Mouse (Mus musculus) kidney, embryonic 16.5 days (tissue): Measurements from ENCODE around the gene Actn1. TPM values are rescaled to one million over a fixed set of nuclear protein-coding genes. Genes with fewer than 3 reads are reported as not detected.

Source experiments
- ATAC-seq: fragments of 200-750 bp; cut with Nextera tagmentation; 2 replicates; pipeline ENCODE4 v1.8.0; 2017; ENCODE audit warnings: moderate TSS enrichment; ENCODE audit not compliant: low FRiP score, low TSS enrichment
- H3K27ac ChIP-seq: fragments of 300-500 bp; sonication (generic); 2 replicates; pipeline ENCODE4 v1.5.1; 2014; ENCODE audit warnings: low read length
- H3K27me3 ChIP-seq: fragments of 300-500 bp; sonication (generic); 2 replicates; pipeline ENCODE4 v1.6.1; 2014; ENCODE audit warnings: low read length, control low read depth, mixed read lengths; ENCODE audit not compliant: insufficient read depth
- H3K36me3 ChIP-seq: fragments of 300-500 bp; sonication (generic); 2 replicates; pipeline ENCODE4 v1.6.1; 2014; ENCODE audit warnings: low read length, control low read depth, mixed read lengths; ENCODE audit not compliant: insufficient read depth
- H3K4me1 ChIP-seq: fragments of 300-500 bp; sonication (generic); 2 replicates; pipeline ENCODE4 v1.6.1; 2014; ENCODE audit warnings: low read length, control low read depth, mixed read lengths; ENCODE audit not compliant: insufficient read depth
- H3K4me2 ChIP-seq: fragments of 300-500 bp; sonication (generic); replicated peaks from 2 replicates; pipeline ENCODE4 v1.6.1; 2014; ENCODE audit warnings: low read depth, low read length
- H3K4me3 ChIP-seq: fragments of 300-500 bp; sonication (generic); 2 replicates; pipeline ENCODE4 v1.5.1; 2014; ENCODE audit warnings: mild to moderate bottlenecking, low read length
- H3K9ac ChIP-seq: fragments of 300-500 bp; sonication (generic); replicated peaks from 2 replicates; pipeline ENCODE4 v1.6.1; 2014; ENCODE audit warnings: low read length
- H3K9me3 ChIP-seq: fragments of 300-500 bp; sonication (generic); 2 replicates; pipeline ENCODE4 v1.6.1; 2016; ENCODE audit warnings: low read length, control low read depth
- WGBS: fragments of 180-500 bp; shearing (Covaris S2); extraction: QIAGEN DNeasy Blood & Tissue Kit; methylation state at CpG from one replicate; pipeline ENCODE4 v1.1.7; 2014; 5-methylcytosine and 5-hydroxymethylcytosine counted together
- polyA plus RNA-seq: library from polyadenylated mRNA; unstranded; fragments of >200 nt; fragmentation: Nextera tagmentation; extraction: Ambion mirVana; gene quantifications from 2 replicates; pipeline ENCODE4 v1.2.1, GENCODE M21; 2015

The Actn1 gene
- polyA plus RNA-seq, 1 experiment from 2014 or later: 44.8 TPM

GRCm38 (mm10) chr12:80244127-80244526 is 16.0 kb downstream of the Actn1 start:
- Histone ChIP-seq H3K27ac (no peak overlapping the region), H3K9me3 (no peaks in the 10 kb centered on the region), H3K36me3 (no peaks in the 10 kb centered on the region), H3K4me3 (no peak overlapping the region), H3K4me1 (peaks cover 39% of the 10 kb centered on the region), H3K9ac (no peak overlapping the region), H3K4me2 (no peak overlapping the region), H3K27me3 (no peaks in the 10 kb centered on the region)
- 93% methylated on average over 6 of the region's 6 CpGs for WGBS
- ATAC-seq: no peak

- Histone ChIP-seq H3K36me3 (no peaks in the 10 kb centered on the region), H3K4me3 (no peak overlapping the region), H3K27me3 (no peaks in the 10 kb centered on the region), H3K4me1 (peaks cover 46% of the 10 kb centered on the region), H3K27ac (no peak overlapping the region), H3K9me3 (no peaks in the 10 kb centered on the region), H3K4me2 (no peak overlapping the region), H3K9ac (no peak overlapping the region)
- ATAC-seq: no peak
- WGBS: 62% methylated on average over 4 of the region's 4 CpGs
These were observed 16.8 kb downstream of the Actn1 start for GRCm38 (mm10) chr12:80243335-80243734.

GRCm38 (mm10) chr12:80239445-80239844 is 20.7 kb downstream of the Actn1 start:
- ATAC-seq: no peak
- 76% methylated on average over 5 of the region's 5 CpGs for WGBS
- H3K27me3 ChIP-seq: no peaks in the 10 kb centered on the region
- peaks cover 25% of the 10 kb centered on the region for H3K4me1 ChIP-seq
- no peaks in the 10 kb centered on the region for H3K9me3 ChIP-seq
- H3K4me2 ChIP-seq: no peak overlapping the region
- H3K27ac ChIP-seq: peak overlapping the region; percentile 30; the same call in 1 of the 2 replicates
- no peak overlapping the region for H3K4me3 ChIP-seq
- H3K36me3 ChIP-seq: peaks cover 4% of the 10 kb centered on the region; the same call in 1 of the 2 replicates
- no peak overlapping the region for H3K9ac ChIP-seq

DNA sequence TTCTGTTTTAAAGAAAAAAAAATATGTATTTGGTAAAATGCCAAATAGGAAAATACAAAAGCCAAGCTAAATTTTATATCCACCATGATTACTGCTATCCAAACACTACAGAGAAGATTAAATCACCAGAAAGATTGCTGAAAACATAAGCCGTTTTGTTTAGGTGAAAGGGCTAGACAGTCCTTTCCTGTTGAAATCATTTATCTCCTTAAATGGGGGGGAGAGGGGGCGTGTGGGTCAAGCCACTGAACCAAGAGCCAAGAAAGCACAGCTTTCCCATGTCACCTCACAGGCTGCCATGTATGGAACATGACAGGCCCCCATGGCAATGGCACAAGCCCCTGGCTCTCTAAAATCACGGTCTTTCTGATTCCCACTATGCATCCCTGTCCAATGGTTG is 21.6 kb downstream of the Actn1 start:
- no peak overlapping the region for H3K9ac ChIP-seq
- H3K9me3 ChIP-seq: no peaks in the 10 kb centered on the region; the same call in 1 of the 2 replicates
- peaks cover 22% of the 10 kb centered on the region for H3K4me1 ChIP-seq
- H3K36me3 ChIP-seq: peaks cover 12% of the 10 kb centered on the region; the same call in 1 of the 2 replicates
- no peak overlapping the region for H3K4me2 ChIP-seq
- no peaks in the 10 kb centered on the region for H3K27me3 ChIP-seq
- peak; percentile 73; the same call in 1 of the 2 replicates for ATAC-seq
- no peak overlapping the region for H3K4me3 ChIP-seq
- WGBS: 46% methylated on average over 3 of the region's 3 CpGs
- peak overlapping the region; percentile 30; the same call in 1 of the 2 replicates for H3K27ac ChIP-seq

- H3K4me2 ChIP-seq: no peak overlapping the region
- no peak for ATAC-seq
- H3K4me3 ChIP-seq: no peak overlapping the region
- H3K4me1 ChIP-seq: peaks cover 35% of the 10 kb centered on the region
- 89% methylated on average over 1 of the region's 1 CpGs for WGBS
- no peak overlapping the region for H3K9ac ChIP-seq
- no peaks in the 10 kb centered on the region for H3K27me3 ChIP-seq
- H3K9me3 ChIP-seq: no peaks in the 10 kb centered on the region; the same call in 1 of the 2 replicates
- no peak overlapping the region for H3K27ac ChIP-seq
- H3K36me3 ChIP-seq: peaks cover 12% of the 10 kb centered on the region; the same call in 1 of the 2 replicates
These were observed 24.9 kb downstream of the Actn1 start for GRCm38 (mm10) chr12:80235295-80235694.

DNA sequence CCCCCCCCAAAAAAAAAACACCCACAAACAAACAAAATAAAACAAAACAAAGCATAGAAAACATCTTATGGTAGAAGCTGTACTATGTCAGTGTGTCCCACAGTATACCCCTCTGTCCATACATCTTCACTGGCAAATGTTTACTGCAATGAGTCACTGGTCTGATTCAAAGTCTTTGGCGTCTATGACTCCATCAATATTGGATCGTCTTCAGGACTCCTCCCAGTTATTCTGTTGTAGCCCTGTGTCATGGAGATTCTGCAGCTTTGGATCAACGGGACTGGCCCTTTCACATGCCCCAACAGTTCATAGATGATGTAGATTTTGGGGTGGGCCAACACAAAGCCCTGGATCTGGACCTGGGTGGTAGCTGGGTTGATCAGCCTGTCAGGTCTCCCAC is 25.9 kb downstream of the Actn1 start:
- Histone ChIP-seq H3K27me3 (no peaks in the 10 kb centered on the region), H3K9ac (no peak overlapping the region), H3K4me2 (no peak overlapping the region), H3K36me3 (peaks cover 12% of the 10 kb centered on the region; the same call in 1 of the 2 replicates), H3K9me3 (no peaks in the 10 kb centered on the region; the same call in 1 of the 2 replicates), H3K4me1 (peaks cover 39% of the 10 kb centered on the region), H3K27ac (no peak overlapping the region), H3K4me3 (no peak overlapping the region)
- no peak for ATAC-seq
- 90% methylated on average over 3 of the region's 3 CpGs for WGBS

DNA sequence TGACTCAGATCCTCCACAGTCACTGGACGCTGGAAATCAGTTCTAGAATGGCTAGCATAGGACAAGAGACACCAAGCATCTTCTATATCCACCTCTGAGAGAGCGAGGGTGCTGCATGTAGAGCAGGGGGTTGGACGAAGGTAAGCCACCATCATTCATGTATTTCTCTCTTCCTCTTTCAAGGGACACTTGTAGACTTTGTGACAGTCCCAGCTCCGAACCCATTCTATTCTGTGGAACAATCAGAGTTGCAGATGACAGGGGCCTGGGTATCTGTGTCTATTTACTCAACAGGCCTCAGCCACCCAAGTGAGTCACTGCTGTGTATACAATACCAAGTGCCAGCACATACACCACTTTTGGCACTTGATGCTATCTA is 27.3 kb downstream of the Actn1 start:
- H3K4me1 ChIP-seq: peaks cover 46% of the 10 kb centered on the region

GRCm38 (mm10) chr12:80232076-80232839 is 27.9 kb downstream of the Actn1 start:
- H3K36me3 ChIP-seq: peaks cover 12% of the 10 kb centered on the region; the same call in 1 of the 2 replicates
- H3K27me3 ChIP-seq: no peaks in the 10 kb centered on the region
- no peak overlapping the region; the same call in 1 of the 2 replicates for H3K9ac ChIP-seq
- H3K27ac ChIP-seq: peak overlapping the region; percentile 88; the same call in 1 of the 2 replicates
- ATAC-seq: no peak
- no peaks in the 10 kb centered on the region; the same call in 1 of the 2 replicates for H3K9me3 ChIP-seq
- H3K4me1 ChIP-seq: peaks cover 49% of the 10 kb centered on the region
- no peak overlapping the region for H3K4me3 ChIP-seq
- no peak overlapping the region for H3K4me2 ChIP-seq
- 82% methylated on average over 9 of the region's 9 CpGs for WGBS

More for the DNA sequence above, 27.3 kb downstream of the Actn1 start:
- no peak overlapping the region for H3K4me2 ChIP-seq
- 92% methylated on average over 4 of the region's 4 CpGs for WGBS
- H3K9me3 ChIP-seq: no peaks in the 10 kb centered on the region; the same call in 1 of the 2 replicates
- H3K9ac ChIP-seq: no peak overlapping the region
- H3K27ac ChIP-seq: no peak overlapping the region
- peaks cover 12% of the 10 kb centered on the region; the same call in 1 of the 2 replicates for H3K36me3 ChIP-seq
- ATAC-seq: no peak
- H3K27me3 ChIP-seq: no peaks in the 10 kb centered on the region
- no peak overlapping the region for H3K4me3 ChIP-seq

GRCm38 (mm10) chr12:80231317-80231716 is 28.9 kb downstream of the Actn1 start:
- H3K4me2 ChIP-seq: peak overlapping the region; percentile 26; the same call in 1 of the 2 replicates
- peak overlapping the region; percentile 88 for H3K27ac ChIP-seq
- peak overlapping the region; percentile 4; the same call in 1 of the 2 replicates for H3K9ac ChIP-seq
- H3K9me3 ChIP-seq: no peaks in the 10 kb centered on the region; the same call in 1 of the 2 replicates
- 34% methylated on average over 5 of the region's 5 CpGs for WGBS
- no peak overlapping the region for H3K4me3 ChIP-seq
- peaks cover 54% of the 10 kb centered on the region for H3K4me1 ChIP-seq
- H3K27me3 ChIP-seq: no peaks in the 10 kb centered on the region
- ATAC-seq: no peak
- H3K36me3 ChIP-seq: peaks cover 12% of the 10 kb centered on the region; the same call in 1 of the 2 replicates

DNA sequence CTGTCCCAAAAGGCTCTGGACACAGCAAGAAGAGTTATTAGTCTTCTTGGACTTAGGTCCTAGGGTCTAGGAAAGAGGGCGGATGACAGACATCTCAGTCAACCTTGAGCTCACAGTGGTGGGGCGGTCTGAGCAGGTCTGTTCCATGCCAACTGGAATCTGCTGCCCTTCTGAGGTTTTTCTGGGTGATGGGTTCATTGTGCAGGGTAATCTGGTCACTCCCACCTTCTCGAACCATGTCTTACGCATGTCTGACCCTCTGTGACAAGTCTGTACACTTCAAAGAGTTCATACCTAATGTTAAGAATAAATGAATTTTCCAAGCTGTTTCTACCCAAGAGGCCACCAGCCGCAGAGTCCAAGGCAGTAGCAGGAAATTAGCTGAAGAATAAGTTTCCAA is 29.3 kb downstream of the Actn1 start:
- Histone ChIP-seq H3K9ac (peak overlapping the region; percentile 4; the same call in 1 of the 2 replicates), H3K4me1 (peaks cover 59% of the 10 kb centered on the region), H3K9me3 (no peaks in the 10 kb centered on the region; the same call in 1 of the 2 replicates), H3K4me3 (no peak overlapping the region), H3K36me3 (peaks cover 12% of the 10 kb centered on the region; the same call in 1 of the 2 replicates), H3K27me3 (no peaks in the 10 kb centered on the region), H3K27ac (peak overlapping the region; percentile 88), H3K4me2 (peak overlapping the region; percentile 26)
- WGBS: 39% methylated on average over 5 of the region's 5 CpGs
- peak; percentile 29; the same call in 1 of the 2 replicates for ATAC-seq
